Mouse (Mus musculus) heart, adult 2 months (tissue): Measurements from ENCODE around the gene Kansl2.

Experiments used
- CTCF ChIP-seq: fragments of 200-600 bp; IDR thresholded peaks from 2 replicates; pipeline ENCODE4 v1.8.1; 2022; ENCODE audit warnings: antibody characterized with exemption, mild to moderate bottlenecking, moderate library complexity
- POLR2A ChIP-seq: fragments of 200-500 bp; IDR thresholded peaks from 2 replicates; pipeline ENCODE4 v1.6.1; 2011; ENCODE audit warnings: mild to moderate bottlenecking, low read depth, low read length, control low read depth; ENCODE audit not compliant: insufficient read depth

DNA sequence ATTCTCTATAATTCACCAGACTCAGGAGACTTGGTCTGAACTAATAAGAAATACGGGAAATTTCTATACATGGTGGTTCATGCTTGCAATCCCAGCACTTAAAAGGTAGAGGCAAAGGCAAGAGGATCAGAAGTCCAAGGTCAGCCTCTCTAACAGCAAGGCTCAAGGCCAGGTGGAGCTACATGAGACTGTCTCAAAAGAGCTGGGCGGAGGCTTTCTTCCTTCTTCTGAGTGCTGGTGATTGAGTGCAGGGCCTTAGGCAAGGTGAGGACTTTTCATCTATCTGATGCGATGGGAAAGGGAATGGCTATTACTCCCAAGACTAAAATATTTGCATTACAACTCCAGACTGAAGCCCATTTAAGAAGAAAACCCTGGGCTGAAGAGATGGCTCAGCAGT, 11.1 kb upstream of the Kansl2 start:
- TF ChIP-seq CTCF = no peak
- TF ChIP-seq POLR2A = no peak
